Mouse (Mus musculus) embryonic fibroblast, embryonic 13.5 days (primary cell): Measurements from ENCODE around the gene Map3k1. TPM values are rescaled to one million over a fixed set of nuclear protein-coding genes. Genes with fewer than 3 reads are reported as not detected.

Source experiments
- H3K27ac ChIP-seq: 2 replicates; pipeline ENCODE4 v1.5.1; 2012; ENCODE audit warnings: low read length, control low read depth, inconsistent platforms; ENCODE audit not compliant: insufficient read depth
- H3K4me1 ChIP-seq: 2 replicates; pipeline ENCODE4 v1.6.1; 2011; ENCODE audit warnings: low read length; ENCODE audit not compliant: control insufficient read depth, insufficient read depth
- H3K4me3 ChIP-seq: 2 replicates; pipeline ENCODE4 v1.5.1; 2011; ENCODE audit warnings: mild to moderate bottlenecking, control low read depth, low read length; ENCODE audit not compliant: insufficient read depth
- CTCF ChIP-seq: IDR thresholded peaks from 2 replicates; pipeline ENCODE4 v1.5.1; 2011; ENCODE audit warnings: mild to moderate bottlenecking, control low read depth, low read length, moderate library complexity, borderline replicate concordance; ENCODE audit not compliant: insufficient read depth
- POLR2A ChIP-seq: IDR thresholded peaks from 2 replicates; pipeline ENCODE4 v1.6.1; 2011; ENCODE audit warnings: low read depth, mild to moderate bottlenecking, control low read depth, low read length, moderate library complexity
- polyA plus RNA-seq: library from polyadenylated mRNA; stranded (reverse); fragments of >200 nt; gene quantifications from 2 replicates; pipeline ENCODE4 v1.2.4, GENCODE M21; 2011; ENCODE audit warnings: low read depth; ENCODE audit not compliant: missing spikeins, insufficient read length

Map3k1 gene
- polyA plus RNA-seq, 1 experiment, result 7.0 TPM

- H3K4me1 ChIP-seq, result peaks cover 8% of the 10 kb centered on the region
- TF ChIP-seq CTCF (no peak), POLR2A (no peak)
- no peak overlapping the region for H3K27ac ChIP-seq
- no peak overlapping the region for H3K4me3 ChIP-seq
Observed at GRCm38 (mm10) chr13:111804189-111804588, 4.6 kb downstream of the Map3k1 start.

DNA sequence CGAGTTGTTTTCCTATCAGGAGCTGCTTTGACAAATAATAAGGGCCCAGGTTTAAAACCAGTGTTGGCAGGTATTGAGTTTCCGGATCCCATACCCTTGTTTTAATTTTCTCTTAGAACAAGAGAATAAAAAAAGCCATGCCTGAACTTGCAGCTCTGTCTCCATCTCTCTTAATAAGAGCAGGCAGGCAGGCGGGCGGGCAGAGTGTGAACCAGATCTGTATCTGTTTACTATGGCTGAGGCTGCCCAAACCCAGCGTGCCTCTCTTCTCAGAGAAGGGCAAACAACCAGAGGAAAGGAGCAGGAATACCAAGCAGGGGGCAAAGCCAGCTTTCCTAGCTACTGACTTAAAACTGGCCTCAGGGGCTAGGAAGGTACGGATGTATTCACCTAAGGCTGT is 5.3 kb downstream of the Map3k1 start:
- no peak for TF ChIP-seq CTCF
- no peak for TF ChIP-seq POLR2A
- Histone ChIP-seq H3K27ac (no peak overlapping the region), H3K4me1 (peaks cover 11% of the 10 kb centered on the region)

GRCm38 (mm10) chr13:111802900-111803299 is 5.9 kb downstream of the Map3k1 start:
- H3K27ac ChIP-seq, result no peak overlapping the region
- H3K4me1 ChIP-seq, result peaks cover 15% of the 10 kb centered on the region
- no peak for TF ChIP-seq CTCF
- TF ChIP-seq POLR2A, result no peak
- no peak overlapping the region for H3K4me3 ChIP-seq

More for the DNA sequence above, 5.3 kb downstream of the Map3k1 start:
- H3K4me3 ChIP-seq, result no peak overlapping the region

DNA sequence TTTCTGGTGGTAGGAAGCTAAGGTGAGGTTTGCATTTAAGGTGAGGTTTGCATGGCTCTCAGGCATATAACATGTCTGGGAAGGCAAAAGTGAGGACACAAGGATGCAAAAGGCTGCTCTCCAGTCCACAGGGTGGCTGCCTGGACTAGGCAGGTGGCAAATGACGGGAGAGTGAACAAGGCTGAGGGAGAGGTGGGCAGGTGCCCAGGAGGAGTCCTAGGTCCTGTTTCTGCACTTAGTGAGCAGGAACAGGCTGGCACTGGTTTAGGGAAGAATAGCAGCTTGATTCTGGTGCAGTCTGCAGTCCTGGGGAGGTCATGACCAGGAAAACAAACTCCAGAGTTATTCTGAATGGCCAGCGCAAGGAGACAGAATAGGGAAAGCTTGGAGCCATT is 6.5 kb downstream of the Map3k1 start:
- Histone ChIP-seq H3K27ac (no peak overlapping the region), H3K4me1 (peaks cover 17% of the 10 kb centered on the region), H3K4me3 (no peak overlapping the region)
- TF ChIP-seq POLR2A (no peak), CTCF (no peak)

GRCm38 (mm10) chr13:111801662-111802270 is 7.0 kb downstream of the Map3k1 start:
- no peak overlapping the region for H3K27ac ChIP-seq
- TF ChIP-seq CTCF (peak; percentile 15; the same call in 1 of the 2 replicates), POLR2A (no peak)
- H3K4me1 ChIP-seq, result peaks cover 17% of the 10 kb centered on the region
- H3K4me3 ChIP-seq, result no peak overlapping the region

DNA sequence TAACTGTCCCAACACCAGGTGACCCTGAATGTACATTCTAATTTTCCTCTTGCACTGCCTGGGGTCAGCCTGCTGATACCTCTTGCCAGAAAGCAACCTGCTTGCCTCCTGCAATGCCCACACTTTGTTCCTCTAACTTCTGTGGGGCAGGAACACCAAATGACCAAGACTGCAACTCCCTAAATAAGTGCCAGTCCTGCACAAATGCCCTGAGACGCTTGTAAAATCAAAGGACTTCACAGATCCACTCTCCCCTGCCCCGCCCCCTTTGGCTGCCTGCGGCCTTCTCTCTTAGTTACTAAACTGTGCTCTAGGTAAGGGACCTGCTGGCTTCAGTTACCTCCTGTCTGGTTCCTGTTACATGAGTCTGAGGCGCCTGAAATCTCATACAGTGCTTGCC is 7.9 kb downstream of the Map3k1 start:
- peaks cover 17% of the 10 kb centered on the region for H3K4me1 ChIP-seq
- H3K4me3 ChIP-seq, result no peak overlapping the region
- H3K27ac ChIP-seq, result no peak overlapping the region
- TF ChIP-seq POLR2A (no peak), CTCF (no peak)

DNA sequence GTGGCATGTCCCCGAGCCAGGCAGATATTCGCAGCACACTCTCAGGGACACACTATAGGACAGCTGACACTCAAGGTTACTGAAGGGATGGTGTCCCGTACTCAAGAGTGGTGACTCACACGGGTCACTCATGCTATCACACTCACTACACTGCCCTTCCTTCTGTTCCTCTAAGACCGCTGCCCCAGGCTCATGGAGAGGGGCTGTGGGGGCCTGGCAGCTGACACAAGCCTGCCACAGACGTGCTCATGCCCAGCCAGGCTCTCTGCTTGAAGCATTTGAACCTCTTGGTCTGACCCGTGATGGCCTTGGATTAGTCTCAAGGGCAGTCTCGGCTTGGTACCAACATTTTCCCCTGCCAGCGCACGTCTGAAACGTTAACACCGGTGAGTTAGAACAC is 10.7 kb downstream of the Map3k1 start:
- no peak for TF ChIP-seq CTCF
- TF ChIP-seq POLR2A, result no peak
- Histone ChIP-seq H3K4me3 (no peak overlapping the region), H3K4me1 (peaks cover 11% of the 10 kb centered on the region), H3K27ac (no peak overlapping the region)

DNA sequence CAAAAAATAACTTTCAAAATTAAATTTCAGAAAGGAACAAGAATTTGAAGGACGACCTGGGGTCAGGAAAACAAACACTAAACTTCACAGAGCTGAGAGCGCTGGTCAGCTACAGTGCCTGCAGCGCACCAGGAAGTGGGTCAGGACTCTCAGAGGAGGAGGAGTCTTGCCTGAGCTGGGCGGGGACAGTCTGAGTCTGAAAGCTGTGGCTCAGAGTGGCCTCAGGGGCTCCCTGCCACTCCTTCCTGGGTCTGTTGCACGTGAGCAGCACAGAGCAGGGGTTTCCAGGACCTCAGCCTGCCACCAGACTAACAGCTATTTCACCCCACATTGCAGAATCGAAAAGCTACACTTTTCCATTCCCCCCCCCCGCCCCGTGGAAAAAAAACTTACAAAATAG is 11.8 kb downstream of the Map3k1 start:
- H3K4me1 ChIP-seq, result peaks cover 11% of the 10 kb centered on the region
- H3K4me3 ChIP-seq, result no peak overlapping the region
- no peak overlapping the region for H3K27ac ChIP-seq
- TF ChIP-seq CTCF, result no peak
- TF ChIP-seq POLR2A, result 0 out of 2 replicates have a peak, but pooled peaks have one; percentile 19

DNA sequence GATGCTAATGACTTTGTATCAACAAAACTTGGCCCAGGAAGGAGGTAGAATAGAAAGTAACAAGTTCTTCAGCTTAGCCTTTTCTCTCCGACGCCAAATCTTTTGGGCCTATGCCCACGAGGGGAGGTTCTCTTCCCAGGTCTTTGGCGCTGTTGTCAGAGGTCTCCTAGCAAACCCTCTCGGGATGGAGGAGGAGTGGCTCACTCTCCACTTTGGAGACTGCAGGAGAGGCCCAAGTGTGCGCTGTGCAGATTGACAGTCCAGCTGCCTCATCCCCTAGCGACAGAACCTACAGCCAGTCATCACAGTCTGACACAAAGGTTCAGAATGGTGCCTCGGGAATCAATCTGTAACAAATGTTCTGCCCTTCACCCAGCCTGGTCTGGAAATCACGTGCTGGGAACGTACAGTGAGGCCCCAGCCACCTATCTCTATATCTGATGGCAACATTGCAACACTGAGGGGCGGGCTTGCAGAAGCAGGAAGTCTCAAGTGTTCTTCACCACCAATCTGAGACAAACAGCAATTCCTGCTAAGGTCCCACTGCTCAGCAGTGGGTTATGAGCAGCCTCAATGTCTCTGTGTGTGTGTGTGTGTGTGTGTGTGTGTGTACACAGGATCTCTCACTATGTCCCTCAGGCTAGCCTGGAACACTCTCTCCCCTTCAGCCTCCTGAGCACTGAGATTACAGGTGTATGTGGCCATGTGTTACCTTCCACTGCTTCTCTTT is 12.4 kb downstream of the Map3k1 start:
- TF ChIP-seq CTCF (no peak), POLR2A (no peak)
- H3K27ac ChIP-seq, result no peak overlapping the region
- H3K4me3 ChIP-seq, result no peak overlapping the region
- H3K4me1 ChIP-seq, result peaks cover 9% of the 10 kb centered on the region

GRCm38 (mm10) chr13:111792975-111793287 is 15.9 kb downstream of the Map3k1 start:
- TF ChIP-seq CTCF (no peak), POLR2A (no peak)
- Histone ChIP-seq H3K4me3 (no peak overlapping the region), H3K4me1 (peaks cover 3% of the 10 kb centered on the region; the same call in 1 of the 2 replicates), H3K27ac (no peak overlapping the region)
